Mouse (Mus musculus): Measurements from ENCODE around the gene Mier1. TPM values are rescaled to one million over a fixed set of nuclear protein-coding genes. Genes with fewer than 3 reads are reported as not detected.

Gene Mier1
- polyA plus RNA-seq (2021; fragmentation: Nextera tagmentation) = 23.2 and 32.1 TPM in 2 replicates
- long read RNA-seq, experiment 1, full-length matches to known transcripts = 20 of 58 reads
- long read RNA-seq, experiment 1, partial matches to known transcripts = 8 of 58 reads
- long read RNA-seq, experiment 1, other reads (novel, unspliced or antisense) = 30 of 58 reads
- long read RNA-seq, experiment 2, partial matches to known transcripts = 7 of 53 reads
- long read RNA-seq, experiment 2, other reads (novel, unspliced or antisense) = 44 of 53 reads

GRCm38 (mm10) chr4:103114184-103115111 lies at the start of gene Mier1, which contains the start of gene Wdr78:
Gene Mier1, plus strand, starts transcription at chr4:103114390.
Gene Wdr78, minus strand, starts transcription at chr4:103114555.

Other genes starting within 250 kb of the Mier1 start
- 0.51 and 0.73 TPM in 2 replicates for gene Tctex1d1, start 135.8 kb upstream of the Mier1 start, polyA plus RNA-seq (2021; fragmentation: Nextera tagmentation)
- gene Insl5, start 87.5 kb upstream of the Mier1 start, polyA plus RNA-seq (2021; fragmentation: Nextera tagmentation) = not detected in 2 replicates
- gene Wdr78, start 165 bp downstream of the Mier1 start, polyA plus RNA-seq (2021; fragmentation: Nextera tagmentation) = 2.4 and 2.6 TPM in 2 replicates
- gene Slc35d1, start 100.8 kb downstream of the Mier1 start, polyA plus RNA-seq (2021; fragmentation: Nextera tagmentation) = 2.5 and 6.2 TPM in 2 replicates
- gene 4921539E11Rik, start 176.5 kb downstream of the Mier1 start, polyA plus RNA-seq (2021; fragmentation: Nextera tagmentation) = not detected in 2 replicates
- 10.0 and 11.4 TPM in 2 replicates for gene Oma1, start 199.4 kb downstream of the Mier1 start, polyA plus RNA-seq (2021; fragmentation: Nextera tagmentation)